Mouse (Mus musculus) hindlimb bud, embryonic 11.5 days (tissue): ENCODE measurements at regions not wholly inside any gene's neighbourhood (a gene's known extent, or its start where the extent isn't known, plus 50 kb on each side); places are given as distances from the start of the nearest gene placed in this dataset.
A peak's percentile ranks its signal among the peaks of the same experiment; 100 is the strongest.

Source experiments
- DNase-seq: peaks from one replicate; pipeline ENCODE4 v3.0.0-alpha.2; 2012; ENCODE audit warnings: low read depth, low spot score; ENCODE audit errors: extremely low spot score

DNA sequence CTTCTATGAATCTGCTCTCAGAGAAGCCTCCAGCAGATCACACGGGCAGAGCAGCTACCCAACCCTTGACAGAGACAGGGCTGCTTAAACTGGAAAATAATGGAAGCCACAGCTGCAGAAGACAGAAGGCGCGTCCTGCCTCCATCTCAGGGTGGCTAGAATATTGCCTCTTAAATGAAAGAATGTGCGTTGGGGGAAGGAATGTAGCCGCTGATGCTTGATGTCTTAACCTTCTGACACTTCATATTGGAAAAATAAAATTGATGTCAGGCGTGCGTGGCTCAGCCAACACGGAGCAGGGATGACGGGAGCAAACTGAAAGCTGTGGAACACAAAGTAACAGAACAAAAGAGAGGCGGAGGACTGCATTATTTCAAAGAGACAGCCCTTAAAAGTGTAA lies 114.6 kb upstream of the Ppm1h start:
- DNase-seq, result no peak

DNA sequence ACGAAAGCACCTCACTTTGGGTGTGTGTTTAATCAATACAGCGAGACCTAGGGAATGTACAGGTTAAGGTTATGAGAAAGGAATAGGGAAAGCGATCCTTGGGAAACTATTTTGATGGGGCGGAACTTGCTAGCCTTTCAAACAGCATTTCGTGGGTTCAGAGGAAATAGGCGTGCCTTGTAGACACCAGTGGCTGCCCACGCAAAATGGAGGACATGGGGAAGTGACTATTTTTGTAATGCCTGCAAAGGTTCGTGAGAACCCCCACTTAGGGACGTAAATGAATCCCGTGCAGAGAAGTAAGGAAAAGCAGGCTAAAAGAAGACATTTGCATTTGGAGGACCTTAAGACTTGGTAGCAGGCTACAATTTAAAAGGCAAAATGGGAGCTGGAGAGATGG lies 114.1 kb upstream of the Ppm1h start:
- DNase-seq, result no peak

DNA sequence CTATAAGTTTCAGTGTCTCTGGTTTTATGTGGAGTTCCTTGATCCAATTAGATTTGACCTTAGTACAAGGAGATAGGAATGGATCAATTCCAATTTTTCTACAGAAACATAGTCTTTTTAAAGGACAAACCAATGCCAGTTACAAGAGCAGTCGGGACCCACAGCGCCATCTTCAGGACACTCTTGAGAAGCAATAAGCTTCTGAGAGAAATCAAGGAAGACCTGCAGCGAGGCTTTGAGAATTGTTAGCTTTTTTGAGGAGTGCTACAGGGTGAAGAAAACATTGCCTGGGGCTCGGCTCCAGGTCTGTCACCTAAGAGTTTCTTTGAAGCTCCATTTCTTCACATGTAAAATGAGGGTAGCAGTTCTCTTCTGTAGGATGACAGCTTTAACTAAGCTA lies 112.0 kb upstream of the Ppm1h start:
- DNase-seq, result no peak

DNA sequence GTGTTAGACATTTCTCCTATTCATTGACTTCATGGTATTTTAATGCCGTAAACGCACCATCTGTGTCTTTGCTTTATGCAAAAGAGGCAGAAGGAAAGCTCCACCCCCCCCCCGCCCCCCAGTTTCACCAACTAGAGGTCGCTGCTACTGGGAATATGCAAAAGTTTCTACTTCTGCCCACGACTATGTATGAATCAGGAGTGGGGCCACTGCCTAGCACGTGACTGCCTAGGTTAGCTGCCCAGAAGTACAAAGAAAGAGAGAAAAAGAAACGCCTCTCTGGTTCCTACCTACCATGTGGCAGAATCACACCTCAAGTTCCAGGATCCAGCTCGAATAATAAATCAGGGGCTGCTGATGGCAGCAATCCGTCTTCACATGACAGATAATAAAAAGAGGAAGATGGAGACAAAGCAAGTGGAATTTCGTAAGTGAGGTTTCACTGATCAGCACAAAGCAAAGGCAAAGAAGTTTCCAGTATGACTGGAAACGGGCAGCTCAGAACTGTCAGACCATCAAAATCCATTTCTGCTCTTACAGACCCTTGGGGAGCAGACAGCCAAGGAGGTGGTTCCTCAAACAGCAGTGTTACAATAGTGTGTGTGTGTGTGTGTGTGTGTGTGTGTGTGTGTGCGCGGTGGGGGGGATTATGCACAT lies 108.9 kb upstream of the Ppm1h start:
- DNase-seq, result no peak

DNA sequence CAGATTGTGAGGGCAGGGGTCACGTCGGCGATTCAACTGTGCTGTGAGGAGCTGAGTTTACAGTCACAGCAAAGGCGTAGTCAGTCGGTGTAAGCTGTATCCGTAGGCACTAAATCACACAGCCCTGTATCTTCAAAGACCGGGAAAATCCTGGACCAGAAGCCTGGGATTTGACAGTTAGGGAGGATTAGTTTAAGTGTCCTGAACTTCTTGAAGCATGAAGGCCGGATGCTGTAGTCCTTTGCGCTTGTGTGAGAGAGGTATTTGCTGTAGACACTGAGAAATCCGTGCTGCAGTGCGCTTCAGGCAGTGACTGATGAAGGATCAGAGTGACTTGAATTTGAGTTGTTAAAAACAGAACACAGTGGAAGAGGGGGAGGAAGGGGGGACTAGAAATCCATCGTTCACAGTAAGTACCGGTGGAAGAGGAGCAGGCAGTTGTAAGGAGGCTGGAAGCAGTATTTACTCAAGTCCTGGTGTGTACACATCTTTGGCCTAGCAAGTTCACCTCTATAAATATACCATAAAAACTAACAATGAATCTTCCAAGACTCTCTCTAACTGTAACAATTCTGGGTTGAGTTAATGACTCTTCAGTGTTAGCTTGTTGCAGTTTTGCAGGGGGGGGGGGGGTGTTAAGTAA lies 107.5 kb upstream of the Ppm1h start:
- DNase-seq, result no peak

DNA sequence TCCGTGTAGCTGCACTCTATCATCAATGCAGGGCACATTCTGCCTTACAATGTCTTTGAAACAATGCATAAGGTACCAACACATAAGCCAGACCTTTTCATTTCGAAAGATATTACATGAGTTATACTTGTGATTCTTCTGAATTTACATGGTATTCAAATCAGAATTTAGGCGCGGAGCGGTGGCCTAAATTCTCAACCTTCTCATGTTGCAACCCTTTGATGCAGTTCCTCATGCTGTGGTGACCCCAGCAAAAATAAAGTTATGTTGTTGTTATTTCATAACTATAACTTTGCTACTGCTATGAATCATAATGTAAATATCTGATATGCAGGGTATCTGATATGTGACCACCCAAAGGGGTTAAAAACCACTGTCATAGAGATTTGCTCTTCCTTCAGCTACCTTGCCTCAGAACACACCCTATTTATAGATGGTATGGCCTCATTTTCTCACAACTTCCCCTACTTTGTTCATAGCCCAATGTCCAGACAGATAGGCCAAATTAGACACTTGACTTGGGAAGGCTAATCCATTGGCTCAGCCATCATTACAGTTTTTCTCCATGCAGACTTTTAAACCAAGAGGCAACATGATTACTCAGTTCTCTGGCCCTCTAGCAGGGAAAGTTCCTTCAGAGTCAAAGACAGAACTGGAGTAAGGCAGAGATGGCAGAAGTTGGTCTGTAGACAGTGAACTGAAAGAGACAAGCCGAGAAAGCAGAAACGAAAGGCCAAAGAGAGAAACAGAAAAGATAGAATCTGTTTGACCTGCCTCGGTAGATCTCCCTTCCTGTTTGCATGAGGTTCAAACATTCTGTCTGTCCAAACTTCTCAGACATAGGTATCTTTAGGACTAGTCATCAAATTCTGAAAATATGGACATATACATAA lies 102.1 kb upstream of the Ppm1h start:
- no peak for DNase-seq

DNA sequence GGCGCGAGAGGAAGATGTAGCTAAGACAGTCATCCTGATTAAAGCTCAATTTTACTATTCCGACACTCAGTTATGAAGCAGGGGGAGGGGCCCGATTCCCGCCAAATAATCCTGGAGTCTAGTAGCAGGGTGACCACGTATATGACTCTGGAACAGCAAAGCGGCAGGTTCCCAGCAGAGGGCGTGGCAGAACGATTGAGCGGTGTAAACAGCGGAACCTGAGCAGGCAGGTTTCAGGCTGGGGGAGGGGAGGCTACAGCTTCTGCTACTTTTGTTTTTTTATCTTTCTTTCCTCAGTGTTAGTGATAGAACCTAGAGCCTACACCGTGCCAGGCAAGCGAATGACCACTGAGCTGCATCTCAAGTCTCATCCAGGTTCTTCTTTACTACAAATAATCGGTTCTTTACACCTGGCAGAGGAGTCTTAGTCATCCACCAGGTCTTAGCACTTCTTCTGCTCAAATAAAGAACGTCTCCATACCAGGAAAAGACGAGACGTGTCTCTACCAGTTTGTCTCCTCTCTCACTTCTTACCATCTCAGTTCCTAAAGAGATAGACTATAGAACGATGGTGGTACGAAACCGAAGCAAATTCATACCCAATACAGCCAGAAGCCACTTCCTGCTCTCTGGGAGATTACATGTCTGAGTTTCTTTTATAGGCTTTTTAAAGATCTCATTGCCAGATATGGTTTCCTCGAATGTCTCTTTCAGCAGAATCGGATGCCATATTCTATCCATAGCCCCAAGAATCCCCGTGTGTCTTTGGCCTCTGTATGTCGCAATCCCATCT lies 100.2 kb upstream of the Ppm1h start:
- DNase-seq, result no peak

DNA sequence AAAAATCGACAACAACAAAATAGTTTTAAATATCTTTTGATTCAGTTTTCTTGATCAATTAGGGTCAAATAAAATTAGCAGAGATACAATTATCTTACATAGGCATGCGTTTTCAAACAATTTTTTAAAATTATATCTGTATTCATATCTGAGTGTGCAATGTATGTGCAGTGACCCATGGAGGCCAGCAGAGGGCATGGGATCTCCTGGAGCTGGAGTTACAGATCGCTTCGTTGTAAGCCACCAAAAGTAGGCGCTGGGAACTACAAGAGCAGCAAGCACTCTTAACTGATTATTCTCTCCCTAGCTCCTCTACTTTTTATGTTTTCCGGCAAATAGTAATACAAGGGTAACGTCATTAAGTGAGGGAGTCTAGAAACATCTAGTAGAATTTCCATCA lies 97.5 kb upstream of the Ppm1h start:
- no peak for DNase-seq

DNA sequence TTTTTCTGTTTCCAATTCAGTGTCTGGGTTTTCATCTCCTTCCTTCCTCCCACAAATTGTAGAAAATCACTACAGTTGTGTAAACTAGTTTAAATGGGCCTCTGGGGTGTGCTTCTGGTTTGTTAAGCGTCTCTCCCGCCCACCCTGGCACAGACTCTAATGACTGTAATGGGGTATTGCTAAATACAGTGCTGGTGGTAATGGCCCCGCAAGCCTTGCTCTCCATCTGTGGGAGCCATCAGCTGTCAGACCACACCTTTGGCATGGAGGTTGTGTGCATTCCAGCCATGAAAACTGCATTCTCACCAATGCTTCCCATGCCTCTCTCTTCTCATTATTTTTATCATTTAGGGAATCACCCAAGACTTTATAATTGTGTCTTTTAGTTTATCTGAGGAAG lies 91.0 kb upstream of the Ppm1h start:
- DNase-seq, result no peak

DNA sequence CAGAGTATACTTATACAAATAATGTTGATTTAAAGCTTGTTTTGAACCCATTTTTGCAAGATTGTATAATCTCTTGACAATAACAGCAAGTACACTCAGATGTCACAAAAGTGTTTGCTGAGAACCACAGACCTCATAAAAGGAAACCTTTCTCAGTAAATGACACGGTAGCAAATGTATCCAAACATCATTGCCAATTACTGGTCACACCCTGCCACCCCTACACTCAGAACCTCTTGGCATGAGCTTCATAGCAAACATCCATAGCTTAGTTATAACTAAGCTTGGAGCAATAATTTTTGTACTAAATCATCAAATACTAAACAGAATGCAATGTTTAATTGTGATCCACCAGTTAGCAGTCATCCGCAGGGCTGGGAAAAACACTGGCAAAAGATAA lies 79.1 kb upstream of the Ppm1h start:
- no peak for DNase-seq

DNA sequence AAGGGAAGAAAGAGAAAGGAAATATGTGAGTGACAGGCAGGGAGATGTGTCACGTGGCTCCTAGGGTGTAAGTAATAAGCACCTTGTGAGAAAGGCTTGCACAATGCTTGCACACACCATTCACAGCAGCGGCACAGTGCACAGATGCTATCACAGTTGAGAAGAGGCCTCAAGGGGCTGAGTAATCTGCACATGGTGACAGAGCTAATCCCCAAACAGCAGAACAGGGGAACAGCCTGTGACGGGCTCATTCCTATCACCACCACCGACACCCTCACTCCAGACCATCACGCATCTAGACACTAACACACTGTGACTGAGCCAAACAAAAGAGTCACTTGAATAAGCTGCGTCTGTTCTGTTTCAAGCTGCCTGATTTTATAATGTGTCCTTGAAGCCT lies 76.2 kb upstream of the Ppm1h start:
- DNase-seq, result no peak

DNA sequence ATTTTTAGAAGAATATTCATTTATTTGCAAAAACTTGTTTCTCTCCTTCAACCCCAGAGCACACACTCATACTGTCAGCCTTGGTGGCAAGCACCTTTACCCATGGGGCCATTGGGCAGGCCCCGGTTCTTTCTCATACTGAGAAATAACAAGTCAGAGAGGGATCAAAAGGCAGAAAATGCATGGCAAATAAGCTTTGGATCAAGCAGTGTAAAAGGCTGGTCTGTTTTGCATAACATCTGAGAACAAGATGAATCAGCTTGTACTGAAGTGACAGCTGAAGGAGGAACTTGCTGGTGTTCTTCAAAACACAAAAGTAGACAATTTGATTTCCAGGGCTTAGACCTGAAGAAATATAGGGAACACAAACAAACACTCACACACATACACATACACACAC lies 74.6 kb upstream of the Ppm1h start:
- no peak for DNase-seq

DNA sequence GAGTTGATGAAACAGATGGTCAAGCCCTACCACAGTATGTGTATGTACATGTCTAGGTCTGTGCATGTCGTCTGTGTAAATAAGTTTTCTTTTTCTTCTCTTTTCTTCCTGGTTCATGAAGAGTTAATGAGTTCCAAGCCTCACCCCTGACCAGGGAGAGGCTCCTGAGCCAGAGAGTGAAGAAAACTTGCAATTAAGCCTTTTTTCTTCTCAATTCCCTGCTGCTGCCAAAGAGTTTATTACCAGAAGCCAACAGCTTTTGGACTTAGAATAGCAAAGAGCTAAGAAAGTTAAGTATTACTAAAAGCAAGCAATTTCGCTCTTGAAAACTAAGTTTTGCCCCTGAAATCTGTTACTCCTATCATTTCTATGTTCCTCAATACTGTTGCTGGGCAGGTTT lies 65.3 kb upstream of the Ppm1h start:
- DNase-seq, result no peak

DNA sequence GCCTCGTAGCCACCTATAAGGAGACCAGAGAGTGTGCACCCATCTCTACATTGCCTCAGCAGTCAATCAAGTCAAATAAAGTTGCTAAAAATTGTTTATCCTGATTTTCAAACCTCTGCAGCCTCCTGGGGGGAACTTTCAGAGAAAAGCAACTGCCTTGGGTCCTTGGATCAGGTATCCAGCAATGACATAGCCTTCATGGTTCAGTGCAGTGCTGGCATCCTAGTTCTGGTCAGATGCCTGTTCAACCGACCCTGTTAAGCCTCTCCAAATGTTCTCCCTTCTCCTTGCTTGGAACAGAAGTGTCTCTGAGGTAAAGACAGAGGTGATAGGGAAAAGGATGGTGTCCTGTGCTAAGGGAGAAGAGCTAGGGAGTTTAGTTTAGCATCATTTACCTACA lies 64.7 kb upstream of the Ppm1h start:
- DNase-seq, result no peak

DNA sequence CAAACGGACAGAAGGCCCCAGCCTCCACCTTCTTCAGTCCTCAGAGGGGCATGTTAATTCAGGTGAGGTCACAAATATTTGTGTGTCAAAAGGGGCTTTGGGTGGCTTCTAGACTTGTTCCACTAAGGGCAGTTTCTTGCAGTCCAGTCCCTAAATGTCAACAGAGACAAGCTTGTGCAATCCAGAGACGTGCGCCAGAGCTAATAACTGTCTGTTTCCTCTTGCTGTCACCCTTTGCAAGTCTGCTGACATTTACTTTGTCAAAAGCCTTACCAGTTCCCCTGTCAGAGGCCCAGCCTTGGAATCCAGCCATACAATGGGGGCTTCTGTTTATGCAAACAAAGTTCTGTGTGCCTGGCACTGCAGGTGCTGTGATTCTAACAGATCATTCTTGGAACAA lies 63.8 kb upstream of the Ppm1h start:
- no peak for DNase-seq

DNA sequence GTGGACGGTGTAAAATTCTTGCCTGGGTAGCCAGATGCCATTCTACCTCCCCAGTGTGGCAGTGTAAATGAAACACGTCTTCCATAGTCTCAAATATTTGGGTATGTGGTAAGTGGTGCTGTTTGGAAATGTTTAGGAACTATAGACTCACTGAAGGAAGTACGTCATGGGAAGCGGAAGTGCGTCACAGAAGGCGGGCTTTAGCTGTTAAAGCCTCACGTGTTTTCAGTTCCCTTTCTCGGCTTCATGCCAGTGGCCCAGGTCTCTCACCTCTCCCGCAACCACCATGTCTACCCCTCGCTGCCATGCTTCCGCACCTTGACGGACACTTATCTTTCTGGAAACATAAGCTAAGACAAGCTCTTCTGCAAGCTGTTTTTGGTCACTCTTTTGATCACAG lies 62.9 kb upstream of the Ppm1h start:
- no peak for DNase-seq

DNA sequence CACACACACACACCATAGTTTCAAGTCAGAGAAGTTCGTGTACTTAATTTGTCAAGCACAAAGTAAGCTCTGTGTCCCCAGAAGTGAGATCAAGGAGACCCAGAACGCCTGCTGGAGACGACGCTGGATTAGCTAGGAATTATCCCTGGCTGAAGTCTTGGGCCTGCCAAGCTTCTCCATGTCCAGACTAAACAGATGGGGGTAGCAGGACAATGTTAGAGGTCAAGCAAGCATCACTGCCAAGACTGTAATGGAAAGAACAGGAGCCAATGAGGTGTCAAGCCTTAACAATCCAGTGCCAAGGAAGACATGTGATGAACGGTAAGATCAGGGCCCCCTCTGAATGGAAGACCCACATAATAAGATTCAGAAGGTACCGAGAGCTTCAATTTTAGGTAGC lies 62.2 kb upstream of the Ppm1h start:
- no peak for DNase-seq

DNA sequence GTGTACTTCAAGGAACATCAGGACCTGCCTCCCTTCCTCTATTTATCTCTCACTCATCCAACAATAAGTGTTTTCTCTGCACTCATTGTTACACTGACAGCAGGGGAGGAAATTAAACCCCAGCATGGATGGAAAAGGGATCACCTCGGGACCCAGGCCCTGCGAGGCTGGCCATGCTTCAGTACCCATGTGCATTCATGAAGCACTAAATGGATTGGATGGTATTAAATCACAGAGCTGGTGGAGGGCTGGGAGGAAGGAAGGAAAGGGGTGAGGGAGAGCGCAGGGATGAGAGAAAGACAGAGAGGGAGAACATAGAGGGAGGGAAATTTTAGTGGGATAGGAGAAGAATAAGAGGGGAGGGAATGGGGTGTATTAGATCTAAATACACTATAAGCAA lies 59.7 kb upstream of the Ppm1h start:
- DNase-seq, result no peak

DNA sequence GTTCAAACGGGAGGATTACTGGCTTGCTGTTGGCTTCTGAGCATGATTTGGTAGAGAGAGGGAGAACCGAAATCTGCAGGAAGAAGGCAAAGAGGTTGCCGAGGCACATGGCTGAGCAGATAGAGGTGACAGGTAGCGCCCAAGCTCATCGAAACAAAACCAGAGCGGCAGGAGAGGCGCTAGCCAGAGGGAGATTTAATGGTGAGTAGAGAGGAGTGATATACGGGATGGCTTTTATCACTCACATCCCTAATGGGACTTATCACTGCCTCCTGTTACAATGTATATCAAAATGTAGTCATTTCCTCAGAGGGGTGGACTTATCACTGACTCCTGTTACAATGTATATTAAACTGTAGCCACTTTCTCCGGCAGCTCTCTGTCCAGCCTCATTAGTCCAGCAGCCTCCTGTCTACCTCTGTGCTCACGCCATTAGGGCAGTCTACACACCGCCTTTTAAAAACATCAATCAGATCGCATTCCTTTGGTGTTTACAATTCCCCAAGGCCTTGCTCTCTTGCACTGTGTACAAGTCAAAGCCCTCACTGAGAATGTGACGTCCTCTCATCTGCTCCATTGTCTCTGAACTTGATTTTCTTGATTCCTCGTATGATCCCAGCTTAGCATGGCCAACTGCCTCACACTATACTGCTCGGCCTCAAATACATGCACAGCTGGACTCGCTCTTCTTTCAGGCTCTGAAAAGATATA lies 59.0 kb upstream of the Ppm1h start:
- peak; percentile 6 for DNase-seq
